Mouse (Mus musculus): ENCODE data around the gene Trim39.

DNA sequence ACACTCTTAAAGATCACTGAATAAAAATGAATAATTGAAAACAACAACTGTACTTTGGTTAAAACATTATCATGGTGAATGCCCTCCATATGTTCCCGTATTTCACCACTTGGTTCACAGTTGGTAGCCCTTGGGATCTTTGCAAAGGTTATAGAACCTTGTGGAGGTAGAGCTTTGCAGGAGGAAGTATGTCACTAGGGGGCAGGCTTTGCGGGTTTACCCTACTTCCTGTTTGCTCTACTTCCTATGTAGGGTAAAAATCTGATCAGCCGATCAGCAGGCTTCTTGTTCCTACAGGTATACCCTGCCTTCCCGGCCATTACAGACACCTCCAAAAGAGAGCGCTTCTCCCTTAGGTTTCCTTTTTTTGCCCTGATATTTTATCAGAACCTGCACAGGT lies 6.2 kb downstream of the Trim39 start:
- TF ChIP-seq CTCF (IDR thresholded peaks at IDR 0.05; ENCODE audit: borderline replicate concordance, insufficient read depth, low read depth, low read length), result no peak
- TF ChIP-seq POLR2A (IDR thresholded peaks at IDR 0.05; ENCODE audit: borderline replicate concordance, insufficient read depth, low read length), result no peak

Data from cerebellum, adult 2 months (tissue).